Mouse (Mus musculus) kidney, adult 8-10 months (tissue): ENCODE results near the gene Myo9a.

Experiments
- DNase-seq, 2 experiments: peaks; one replicate each; pipeline ENCODE4 v3.0.0; 2022

Gene Myo9a

GRCm38 (mm10) chr9:59750267-59751065, at the start of gene Myo9a, which contains the start of gene Senp8:
Myo9a (plus strand) TSS chr9:59750896.
Senp8 (minus strand) TSS chr9:59750710.
- DNase-seq, result peak; percentile 99

- no peak for DNase-seq
Observed at GRCm38 (mm10) chr9:59701094-59701493, 49.6 kb upstream of the Myo9a start.

GRCm38 (mm10) chr9:59703099-59703498, 47.6 kb upstream of the Myo9a start:
- peak; percentile 32 to 46 for DNase-seq

- peak; percentile 54 to 66 for DNase-seq
Observed at GRCm38 (mm10) chr9:59706850-59707825, 43.6 kb upstream of the Myo9a start.

GRCm38 (mm10) chr9:59709225-59709624, 41.5 kb upstream of the Myo9a start:
- DNase-seq, result peak; percentile 62 to 78

GRCm38 (mm10) chr9:59716275-59716898, 34.3 kb upstream of the Myo9a start:
- peak; percentile 66 for DNase-seq

GRCm38 (mm10) chr9:59718237-59718636, 32.5 kb upstream of the Myo9a start:
- DNase-seq, result no peak

GRCm38 (mm10) chr9:59721144-59721543, 29.6 kb upstream of the Myo9a start:
- DNase-seq, result no peak

- DNase-seq, result peak; percentile 74 to 78
Observed at GRCm38 (mm10) chr9:59723096-59723657, 27.5 kb upstream of the Myo9a start.

GRCm38 (mm10) chr9:59723791-59724442, 26.8 kb upstream of the Myo9a start:
- peak; percentile 86 to 91 for DNase-seq

- no peak for DNase-seq
Observed at GRCm38 (mm10) chr9:59725515-59725914, 25.2 kb upstream of the Myo9a start.

GRCm38 (mm10) chr9:59727569-59728286, 23.0 kb upstream of the Myo9a start:
- peak; percentile 62 to 80 for DNase-seq

GRCm38 (mm10) chr9:59731136-59731535, 19.6 kb upstream of the Myo9a start:
- no peak for DNase-seq

- DNase-seq, result no peak
Observed at GRCm38 (mm10) chr9:59733075-59733474, 17.6 kb upstream of the Myo9a start.

GRCm38 (mm10) chr9:59735394-59735793, 15.3 kb upstream of the Myo9a start:
- no peak for DNase-seq

GRCm38 (mm10) chr9:59740593-59740992, 10.1 kb upstream of the Myo9a start:
- peak in 1 of 2 experiments; percentile 58 for DNase-seq

- DNase-seq, result no peak
Observed at GRCm38 (mm10) chr9:59743903-59744302, 6.8 kb upstream of the Myo9a start.

- no peak for DNase-seq
Observed at GRCm38 (mm10) chr9:59748387-59748786, 2.3 kb upstream of the Myo9a start.

GRCm38 (mm10) chr9:59748969-59749368, 1.7 kb upstream of the Myo9a start:
- no peak for DNase-seq

GRCm38 (mm10) chr9:59749581-59750265, 973 bp upstream of the Myo9a start:
- DNase-seq, result no peak
